Mouse (Mus musculus) layer of hippocampus, postnatal 36 days (tissue): ENCODE measurements around the gene Cfap97d1. TPM values are rescaled to one million over a fixed set of nuclear protein-coding genes. Genes with fewer than 3 reads are reported as not detected.

Experiments
- DNase-seq, 2 experiments: peaks; one replicate each; pipeline ENCODE4 v3.0.0; 2022
- total RNA-seq, 2 experiments: library from RNA; stranded (reverse); gene quantifications; 2 replicates each; pipeline ENCODE4 v1.2.3; 2021

Cfap97d1 gene
- total RNA-seq, 2 experiments from 2014 or later: not detected

GRCm38 (mm10) chr11:102011510-102011909 is 27.4 kb downstream of the Cfap97d1 start:
- no peak for DNase-seq

GRCm38 (mm10) chr11:102013201-102013600 is 29.1 kb downstream of the Cfap97d1 start:
- DNase-seq: no peak

DNA sequence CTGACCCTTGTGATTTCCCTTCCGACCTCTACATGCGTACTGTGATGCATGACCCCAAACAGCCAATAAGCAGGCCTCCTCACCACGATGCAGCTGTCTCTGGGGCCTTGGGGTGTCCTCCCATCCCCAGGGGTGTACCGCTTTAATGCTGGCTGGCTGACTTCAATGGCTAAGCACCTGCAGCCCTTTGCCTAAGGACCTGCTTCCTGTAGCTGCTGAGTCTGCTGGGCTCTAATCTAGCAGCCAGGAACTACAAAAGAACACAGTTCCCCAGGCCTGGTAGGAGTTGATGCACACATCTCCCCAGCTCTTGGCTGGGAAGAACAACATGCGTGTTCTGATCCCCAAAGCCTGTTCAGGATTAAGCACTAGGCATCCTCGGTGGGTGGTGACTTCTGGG is 31.4 kb downstream of the Cfap97d1 start:
- DNase-seq: no peak

GRCm38 (mm10) chr11:102016136-102016535 is 32.1 kb downstream of the Cfap97d1 start:
- no peak for DNase-seq

GRCm38 (mm10) chr11:102019736-102020135 is 35.7 kb downstream of the Cfap97d1 start:
- no peak for DNase-seq

- DNase-seq: no peak
Measured at GRCm38 (mm10) chr11:102021196-102021595, 37.1 kb downstream of the Cfap97d1 start.

GRCm38 (mm10) chr11:102023406-102023805 is 39.3 kb downstream of the Cfap97d1 start:
- no peak for DNase-seq

GRCm38 (mm10) chr11:102024084-102024758 is 40.1 kb downstream of the Cfap97d1 start:
- DNase-seq: no peak

- no peak for DNase-seq
Measured at GRCm38 (mm10) chr11:102024875-102025274, 40.8 kb downstream of the Cfap97d1 start.

- DNase-seq: no peak
Measured at GRCm38 (mm10) chr11:102025354-102025753, 41.3 kb downstream of the Cfap97d1 start.

GRCm38 (mm10) chr11:102025991-102026660 is 42.0 kb downstream of the Cfap97d1 start:
- no peak for DNase-seq

- peak; percentile 65 to 70 for DNase-seq
Measured at GRCm38 (mm10) chr11:102026694-102027360, 42.7 kb downstream of the Cfap97d1 start.

DNA sequence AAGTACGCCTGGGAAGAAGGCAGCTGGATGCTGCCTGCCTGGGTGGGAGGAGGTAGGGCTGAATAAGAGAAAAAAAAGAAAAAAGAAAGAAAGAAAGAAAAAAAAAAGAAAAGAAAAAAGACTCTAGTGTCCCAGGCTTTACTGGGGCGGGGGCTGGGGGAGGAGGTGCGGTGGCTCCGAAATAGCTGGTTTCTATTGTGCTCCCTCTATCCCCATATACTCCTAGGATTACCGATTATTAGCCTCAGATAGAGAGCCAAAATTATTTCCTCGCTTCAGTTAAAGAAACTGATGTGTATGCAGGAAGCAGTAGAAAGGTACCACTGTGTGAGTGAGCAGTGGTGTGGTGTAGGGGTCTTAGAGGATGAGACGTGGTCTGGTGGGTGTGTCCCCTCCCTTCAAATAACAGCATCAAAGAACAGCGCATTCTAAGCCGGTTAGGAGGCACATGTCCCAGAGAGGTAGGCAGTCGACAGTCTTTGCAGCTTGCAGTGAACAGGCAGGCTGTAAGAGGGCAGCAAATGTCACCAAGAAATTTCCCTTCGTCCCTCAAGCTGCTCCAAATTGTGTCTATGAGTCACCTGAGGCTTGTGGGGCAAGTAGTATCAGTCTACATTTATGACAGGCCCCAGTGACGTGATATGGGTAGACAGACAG is 43.4 kb downstream of the Cfap97d1 start:
- no peak for DNase-seq

DNA sequence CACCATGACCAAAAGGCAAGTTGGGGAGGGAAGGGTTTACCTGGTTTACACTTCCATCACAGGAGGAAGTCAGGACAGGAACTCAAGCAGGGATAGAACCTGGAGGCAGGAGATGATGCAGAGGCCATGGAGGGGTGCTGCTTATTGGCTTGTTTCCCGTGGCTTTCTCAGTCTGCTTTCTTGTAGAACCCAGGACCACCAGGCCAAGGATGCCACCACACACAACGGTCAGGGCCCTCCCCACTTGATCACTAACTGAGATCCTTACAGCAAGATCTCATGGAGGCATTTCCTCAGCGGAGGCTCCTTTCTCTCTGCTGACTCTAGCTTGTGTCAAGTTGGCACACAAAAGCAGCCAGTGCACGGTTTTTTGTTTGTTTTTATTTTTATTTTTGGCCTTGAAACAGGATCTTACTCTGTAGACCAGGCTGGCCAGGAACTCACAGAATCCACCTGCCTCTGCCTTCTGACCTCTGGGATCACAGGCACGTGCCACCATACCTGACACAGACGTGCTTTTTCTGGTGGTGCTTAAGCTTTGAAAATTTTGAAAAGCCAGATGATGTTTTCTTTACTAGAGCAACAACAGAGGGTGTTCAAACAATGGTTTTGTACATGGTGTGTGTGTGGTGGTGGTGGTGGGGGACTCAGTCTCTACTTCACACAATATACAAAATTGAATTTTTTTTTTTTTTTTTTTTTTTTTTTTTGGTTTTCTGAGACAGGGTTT is 44.2 kb downstream of the Cfap97d1 start, which contains the start of gene Mpp3:
Gene Mpp3, minus strand, starts transcription at position 375 of the 730 bp plus-strand sequence.
- DNase-seq: no peak

DNA sequence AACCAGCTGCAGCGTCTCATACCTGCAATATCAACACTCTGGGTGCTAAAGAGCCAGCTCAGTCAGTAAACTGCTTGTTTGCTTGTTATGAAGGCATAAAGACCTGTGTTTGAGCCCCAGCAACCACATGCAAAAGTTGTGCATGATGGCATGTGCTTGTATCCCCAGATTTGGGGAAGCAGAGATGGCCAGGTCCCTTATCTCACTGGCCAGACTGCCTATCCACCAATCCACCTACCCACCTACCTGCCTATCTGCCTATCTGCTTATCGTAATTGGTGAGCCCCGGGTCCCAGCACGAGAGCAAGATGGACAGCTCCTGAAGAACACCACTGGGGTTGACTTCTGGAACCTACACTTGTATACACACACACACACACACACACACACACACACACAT is 45.2 kb downstream of the Cfap97d1 start:
- no peak for DNase-seq

DNA sequence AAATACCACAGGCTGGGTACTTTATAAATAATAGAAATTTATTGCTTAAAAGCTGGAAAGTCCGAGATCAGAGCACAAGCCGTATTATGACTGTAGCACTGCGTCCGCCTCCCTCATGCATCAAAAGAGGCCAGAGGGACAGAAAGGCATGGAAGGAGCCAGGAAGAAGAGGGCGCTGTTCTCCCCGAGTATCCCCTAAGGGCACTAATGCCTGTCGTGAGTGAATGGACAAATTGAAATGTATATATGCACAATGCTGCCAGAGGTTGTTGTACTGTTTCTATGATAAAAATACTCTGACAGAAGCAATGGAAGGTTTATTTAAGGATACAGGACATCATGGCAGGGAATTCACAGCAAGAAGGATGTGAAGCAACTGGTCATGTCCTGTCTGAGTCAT is 45.9 kb downstream of the Cfap97d1 start:
- DNase-seq: no peak

GRCm38 (mm10) chr11:102031149-102031548 is 47.1 kb downstream of the Cfap97d1 start:
- DNase-seq: no peak

DNA sequence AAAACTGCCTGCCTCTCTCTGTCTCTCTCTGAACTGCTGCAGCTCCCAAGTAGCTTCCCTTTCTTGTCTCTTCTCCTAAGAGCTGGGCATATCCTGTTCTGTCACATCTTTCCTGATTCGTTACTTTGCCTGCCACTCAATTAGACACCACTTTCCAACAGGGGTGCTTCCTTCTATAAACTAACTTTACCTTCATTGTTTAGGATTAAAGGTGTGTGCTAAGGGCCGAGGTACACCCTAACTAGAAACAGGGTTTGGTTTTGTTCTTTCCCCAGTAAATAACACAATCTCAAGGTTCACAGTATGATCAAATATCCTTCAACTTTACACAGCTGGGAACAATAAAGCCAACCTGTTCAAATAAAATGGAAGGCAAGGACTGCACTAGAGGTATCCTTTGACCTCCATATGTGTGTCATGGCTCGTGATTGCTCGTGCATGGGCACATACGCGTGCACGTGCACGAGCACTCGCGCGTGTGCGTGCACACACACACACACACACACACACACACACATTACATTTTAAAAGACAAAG is 49.0 kb downstream of the Cfap97d1 start:
- no peak for DNase-seq

DNA sequence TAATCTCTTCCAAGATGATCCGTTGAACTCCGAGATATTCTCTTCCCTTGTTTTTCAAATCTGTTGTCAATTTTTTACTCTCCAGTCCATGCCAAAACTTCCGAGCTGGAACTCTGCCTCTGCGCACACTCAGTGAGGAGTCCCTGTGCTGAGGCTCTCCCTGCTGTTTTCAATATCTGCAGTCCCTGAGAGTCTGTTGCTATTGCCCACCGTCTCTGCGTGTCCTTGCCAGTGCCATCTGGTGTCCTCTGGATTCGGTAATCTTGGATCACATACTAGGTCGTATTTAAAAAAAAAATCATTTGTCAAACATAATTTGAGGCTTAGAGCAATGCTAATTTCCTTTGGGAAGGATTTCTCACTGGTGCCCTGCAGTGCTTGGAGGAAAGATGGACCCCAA is 50.8 kb downstream of the Cfap97d1 start:
- DNase-seq: peak; percentile 46 to 54

- DNase-seq: no peak
Measured at GRCm38 (mm10) chr11:102035456-102035960, 51.4 kb downstream of the Cfap97d1 start.

GRCm38 (mm10) chr11:102036336-102036735 is 52.3 kb downstream of the Cfap97d1 start:
- no peak for DNase-seq

- DNase-seq: no peak
Measured at GRCm38 (mm10) chr11:102037789-102038188, 53.7 kb downstream of the Cfap97d1 start.
